Comparison of ENCODE assay signal across 20 mouse cellular contexts in genomic region chr9:27185820-27186219, GRCm38 (mm10). TPM values are rescaled to one million over a fixed set of nuclear protein-coding genes. Genes with fewer than 3 reads are reported as not detected.
DNase-seq lines count a peak whose midpoint lies in the region; ATAC-seq lines count a peak whose summit lies in the region.
"Had no signal": no experiment of that assay in that cellular context is flagged by ENCODE, and none has a peak within 500 bp of the region (broad histone marks: within the 10 kb centered on the region; RNA-seq: fewer than 3 reads in every experiment).

No protein-coding gene starts in this region.

- H3K27ac ChIP-seq in midbrain, embryonic 14.5 days (replicated peaks; ENCODE audit: low read depth, low read length) = no peak overlapping the region
- H3K27ac ChIP-seq in midbrain, embryonic 16.5 days (ENCODE audit: low read length) = no peak overlapping the region
- peak overlapping the region; percentile 78 for H3K27ac ChIP-seq in hindbrain, embryonic 13.5 days
- peak overlapping the region; percentile 67 for H3K27ac ChIP-seq in neural tube, embryonic 14.5 days (ENCODE audit: low read depth, low read length)
- H3K27ac ChIP-seq in liver, embryonic 12.5 days = no peak overlapping the region
- H3K27ac ChIP-seq: embryonic facial prominence, embryonic 12.5 days; heart, embryonic 13.5 days; kidney, embryonic 15.5 days had no signal

- no peak for ATAC-seq in midbrain, embryonic 14.5 days (ENCODE audit: low FRiP score, low TSS enrichment)
- ATAC-seq in midbrain, embryonic 16.5 days = no peak
- ATAC-seq in hindbrain, embryonic 13.5 days (ENCODE audit: low FRiP score) = no peak
- peak; percentile 81 for ATAC-seq in neural tube, embryonic 14.5 days (ENCODE audit: low read depth)
- ATAC-seq in liver, embryonic 12.5 days = no peak
- ATAC-seq: forebrain, postnatal 0 days had no signal

- H3K27me3 ChIP-seq in midbrain, embryonic 14.5 days (ENCODE audit: control insufficient read depth, insufficient read depth, low read length) = 0 out of 2 replicates have a peak, but pooled peaks cover 3% of the 10 kb centered on the region
- no peaks in the 10 kb centered on the region for H3K27me3 ChIP-seq in midbrain, embryonic 16.5 days (ENCODE audit: control insufficient read depth, insufficient read depth, low read depth, low read length)
- H3K27me3 ChIP-seq in hindbrain, embryonic 13.5 days = peaks cover 6% of the 10 kb centered on the region; the same call in 1 of the 2 replicates
- H3K27me3 ChIP-seq in neural tube, embryonic 14.5 days (ENCODE audit: control insufficient read depth, insufficient read depth, low read length) = no peaks in the 10 kb centered on the region
- H3K27me3 ChIP-seq in liver, embryonic 12.5 days (replicated peaks) = no peaks in the 10 kb centered on the region
- H3K27me3 ChIP-seq: embryonic facial prominence, embryonic 12.5 days; heart, embryonic 13.5 days; kidney, embryonic 15.5 days had no signal

- no peaks in the 10 kb centered on the region for H3K36me3 ChIP-seq in midbrain, embryonic 14.5 days (ENCODE audit: control insufficient read depth, insufficient read depth, low read length)
- no peaks in the 10 kb centered on the region for H3K36me3 ChIP-seq in midbrain, embryonic 16.5 days (ENCODE audit: control insufficient read depth, insufficient read depth, low read length)
- no peaks in the 10 kb centered on the region for H3K36me3 ChIP-seq in hindbrain, embryonic 13.5 days
- no peaks in the 10 kb centered on the region for H3K36me3 ChIP-seq in neural tube, embryonic 14.5 days (ENCODE audit: control insufficient read depth, insufficient read depth, low read length)
- no peaks in the 10 kb centered on the region for H3K36me3 ChIP-seq in liver, embryonic 12.5 days
- H3K36me3 ChIP-seq: embryonic facial prominence, embryonic 12.5 days; heart, embryonic 13.5 days; kidney, embryonic 15.5 days had no signal

- H3K4me2 ChIP-seq in midbrain, embryonic 14.5 days (ENCODE audit: low read length) = no peak overlapping the region
- H3K4me2 ChIP-seq in midbrain, embryonic 16.5 days (ENCODE audit: low read length) = no peak overlapping the region
- no peak overlapping the region for H3K4me2 ChIP-seq in hindbrain, embryonic 13.5 days
- H3K4me2 ChIP-seq in neural tube, embryonic 14.5 days (ENCODE audit: low read depth, low read length) = no peak overlapping the region
- no peak overlapping the region for H3K4me2 ChIP-seq in liver, embryonic 12.5 days
- H3K4me2 ChIP-seq: embryonic facial prominence, embryonic 12.5 days; heart, embryonic 13.5 days; kidney, embryonic 15.5 days; liver, embryonic 11.5 days had no signal

- DNase-seq in cerebellum, adult 9-10 months = peak; percentile 5
- no peak for DNase-seq in cerebellum, postnatal 36 days
- peak; percentile 17 for DNase-seq in midbrain, embryonic 14.5 days
- no peak for DNase-seq in spleen, postnatal 10 days (ENCODE audit: low spot score in 2 of 2)
- DNase-seq: adrenal gland, postnatal 25 days; cerebellum, adult 11-12 months; cerebellum, postnatal 25 days; forebrain, postnatal 0 days; lung, adult 2 months; lung, postnatal 36 days; thymus, postnatal 36 days had no signal

- H3K9ac ChIP-seq in midbrain, embryonic 14.5 days (replicated peaks; ENCODE audit: low read length) = no peak overlapping the region; the same call in 1 of the 2 replicates
- no peak overlapping the region for H3K9ac ChIP-seq in midbrain, embryonic 16.5 days (ENCODE audit: low read depth, low read length)
- 0 out of 2 replicates have a peak overlapping the region, but pooled peaks have one; percentile 24 for H3K9ac ChIP-seq in hindbrain, embryonic 13.5 days
- no peak overlapping the region for H3K9ac ChIP-seq in neural tube, embryonic 14.5 days (replicated peaks; ENCODE audit: low read depth, low read length)
- no peak overlapping the region for H3K9ac ChIP-seq in liver, embryonic 12.5 days
- H3K9ac ChIP-seq: embryonic facial prominence, embryonic 12.5 days; forebrain, postnatal 0 days; heart, embryonic 13.5 days; kidney, embryonic 15.5 days had no signal

- no peaks in the 10 kb centered on the region; the same call in 1 of the 2 replicates for H3K4me1 ChIP-seq in midbrain, embryonic 14.5 days (ENCODE audit: control insufficient read depth, insufficient read depth, low read length)
- 0 out of 2 replicates have a peak, but pooled peaks cover 2% of the 10 kb centered on the region for H3K4me1 ChIP-seq in midbrain, embryonic 16.5 days (ENCODE audit: control insufficient read depth, insufficient read depth, low read length)
- peaks cover 23% of the 10 kb centered on the region for H3K4me1 ChIP-seq in hindbrain, embryonic 13.5 days (replicated peaks)
- H3K4me1 ChIP-seq in neural tube, embryonic 14.5 days (ENCODE audit: control insufficient read depth, insufficient read depth, low read length) = peaks cover 8% of the 10 kb centered on the region
- H3K4me1 ChIP-seq in liver, embryonic 12.5 days = no peaks in the 10 kb centered on the region
- H3K4me1 ChIP-seq: kidney, embryonic 15.5 days had no signal

- H3K4me3 ChIP-seq in midbrain, embryonic 14.5 days (replicated peaks; ENCODE audit: low read depth, low read length) = no peak overlapping the region
- no peak overlapping the region for H3K4me3 ChIP-seq in midbrain, embryonic 16.5 days (ENCODE audit: low read depth, low read length)
- no peak overlapping the region for H3K4me3 ChIP-seq in hindbrain, embryonic 13.5 days
- H3K4me3 ChIP-seq in neural tube, embryonic 14.5 days (ENCODE audit: low read depth, low read length) = no peak overlapping the region
- H3K4me3 ChIP-seq in liver, embryonic 12.5 days = no peak overlapping the region
- H3K4me3 ChIP-seq: embryonic facial prominence, embryonic 12.5 days; erythroblast, embryonic 14.5 days; heart, embryonic 13.5 days; kidney, embryonic 15.5 days had no signal

- H3K9me3 ChIP-seq in midbrain, embryonic 14.5 days (ENCODE audit: control insufficient read depth, low read length) = no peaks in the 10 kb centered on the region
- H3K9me3 ChIP-seq in midbrain, embryonic 16.5 days (replicated peaks; ENCODE audit: control insufficient read depth, low read length, poor library complexity, severe bottlenecking) = no peaks in the 10 kb centered on the region
- no peaks in the 10 kb centered on the region for H3K9me3 ChIP-seq in hindbrain, embryonic 13.5 days
- H3K9me3 ChIP-seq in neural tube, embryonic 14.5 days (ENCODE audit: control insufficient read depth, low read length) = no peaks in the 10 kb centered on the region
- H3K9me3 ChIP-seq in liver, embryonic 12.5 days (replicated peaks) = no peaks in the 10 kb centered on the region
- H3K9me3 ChIP-seq: embryonic facial prominence, embryonic 12.5 days; heart, embryonic 13.5 days; kidney, embryonic 15.5 days had no signal

RNA-seq across cellular contexts. Expression of gene Jam3, which starts 30.6 kb away (rescaled TPM):
- polyA plus RNA-seq in midbrain, embryonic 14.5 days (2014; fragmentation: Nextera tagmentation; extraction: Ambion mirVana) = 46.9 and 62.4 TPM in 2 replicates
- 46.3 and 57.8 TPM in 2 replicates for polyA plus RNA-seq in midbrain, embryonic 16.5 days (2015; fragmentation: Nextera tagmentation; extraction: Ambion mirVana)
- 72.6 and 80.1 TPM in 2 replicates for polyA plus RNA-seq in hindbrain, embryonic 13.5 days (2015; fragmentation: Nextera tagmentation; extraction: Ambion mirVana)
- 36.1 and 49.7 TPM in 2 replicates for polyA plus RNA-seq in neural tube, embryonic 14.5 days (2014; fragmentation: Nextera tagmentation; extraction: Ambion mirVana)
- polyA plus RNA-seq in liver, embryonic 12.5 days (2016; fragmentation: Nextera tagmentation; extraction: Ambion mirVana) = 12.0 and 12.6 TPM in 2 replicates

Comparison
In these comparisons a context has a peak if more than half of its experiments do, and no peak if none do; other contexts are left out.
1. DNase-seq: peak in cerebellum, adult 9-10 months (single experiment) and midbrain, embryonic 14.5 days (single experiment); none in cerebellum, postnatal 36 days (0 of 2) and spleen, postnatal 10 days (0 of 2).
2. H3K27ac ChIP-seq: peak in hindbrain, embryonic 13.5 days (single experiment) and neural tube, embryonic 14.5 days (single experiment); none in midbrain, embryonic 14.5 days (single experiment), midbrain, embryonic 16.5 days (single experiment) and liver, embryonic 12.5 days (single experiment).